Mouse (Mus musculus): Measurements from ENCODE around the gene Rcn3. TPM values are rescaled to one million over a fixed set of nuclear protein-coding genes. Genes with fewer than 3 reads are reported as not detected.

The Rcn3 gene
- polyA plus RNA-seq, 1 experiment from 2014 or later: 262 TPM

- Histone ChIP-seq H3K9ac (ENCODE audit: low read length) (no peak overlapping the region), H3K4me1 (ENCODE audit: control insufficient read depth in 2 of 2, insufficient read depth in 2 of 2, low read length in 2 of 2) (peaks cover 2 to 12% of the 10 kb centered on the region in 2 experiments; a peak in 3 of 4 replicates), H3K4me2 (ENCODE audit: low read length) (no peak overlapping the region), H3K9me3 (ENCODE audit: control insufficient read depth, low read length) (no peaks in the 10 kb centered on the region), H3K36me3 (ENCODE audit: control insufficient read depth, insufficient read depth, low read length) (no peaks in the 10 kb centered on the region), H3K27me3 (ENCODE audit: control insufficient read depth, insufficient read depth, low read length) (peaks cover 6% of the 10 kb centered on the region; the same call in 1 of the 2 replicates), H3K4me3 (ENCODE audit: control insufficient read depth in 1 of 2, insufficient read depth in 1 of 2, low read depth in 1 of 2, low read length in 2 of 2) (no peak overlapping the region), H3K27ac (replicated peaks in 1 of 2; ENCODE audit: control insufficient read depth in 1 of 2, insufficient read depth in 1 of 2, low read depth in 2 of 2, low read length in 2 of 2) (no peak overlapping the region)
- WGBS: 14% methylated on average over 12 of the region's 12 CpGs
- ATAC-seq (ENCODE audit: insufficient number of reproducible peaks, insufficient read depth, low FRiP score, low read depth): peak; percentile 38; the same call in 1 of the 2 replicates
These were observed 42.6 kb upstream of the Rcn3 start for GRCm38 (mm10) chr7:45134544-45135026.

- no peak overlapping the region for H3K4me2 ChIP-seq (ENCODE audit: low read length)
These were observed 41.6 kb upstream of the Rcn3 start for GRCm38 (mm10) chr7:45133446-45134159.

DNA sequence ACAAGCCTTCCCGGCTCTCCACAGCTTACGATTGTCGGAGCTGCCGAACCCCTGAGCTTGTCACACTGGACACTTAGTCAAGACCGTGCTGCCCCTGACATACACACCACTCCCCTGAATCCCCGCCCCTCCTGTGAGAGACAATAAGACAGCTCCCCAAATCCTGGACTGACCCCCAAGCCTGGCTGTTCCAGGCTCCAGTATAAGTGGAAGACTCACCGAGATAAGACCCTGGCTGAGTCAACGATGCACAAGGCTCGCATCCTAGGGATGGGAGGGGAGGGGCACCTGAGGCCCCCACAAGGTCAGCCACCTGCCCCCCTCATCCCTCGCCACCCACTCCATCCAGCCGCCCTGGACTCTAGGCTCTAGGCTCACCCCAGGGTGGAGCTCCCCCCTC lies 39.8 kb upstream of the Rcn3 start:
- Histone ChIP-seq H3K4me1 (ENCODE audit: control insufficient read depth in 2 of 2, insufficient read depth in 2 of 2, low read length in 2 of 2) (peaks cover 11 to 23% of the 10 kb centered on the region in 2 experiments), H3K27ac (replicated peaks in 1 of 2; ENCODE audit: control insufficient read depth in 1 of 2, insufficient read depth in 1 of 2, low read depth in 2 of 2, low read length in 2 of 2) (no peak overlapping the region), H3K9ac (ENCODE audit: low read length) (peak overlapping the region; percentile 22), H3K9me3 (ENCODE audit: control insufficient read depth, low read length) (no peaks in the 10 kb centered on the region), H3K4me3 (ENCODE audit: control insufficient read depth in 1 of 2, insufficient read depth in 1 of 2, low read depth in 1 of 2, low read length in 2 of 2) (no peak overlapping the region), H3K4me2 (ENCODE audit: low read length) (no peak overlapping the region), H3K36me3 (ENCODE audit: control insufficient read depth, insufficient read depth, low read length) (peaks cover 7% of the 10 kb centered on the region), H3K27me3 (ENCODE audit: control insufficient read depth, insufficient read depth, low read length) (peaks cover 6% of the 10 kb centered on the region; the same call in 1 of the 2 replicates)
- no peak for ATAC-seq (ENCODE audit: insufficient number of reproducible peaks, insufficient read depth, low FRiP score, low read depth)
- 65% methylated on average over 10 of the region's 11 CpGs for WGBS

More at GRCm38 (mm10) chr7:45133446-45134159, 41.6 kb upstream of the Rcn3 start:
- no peak overlapping the region for H3K27ac ChIP-seq (replicated peaks in 1 of 2; ENCODE audit: control insufficient read depth in 1 of 2, insufficient read depth in 1 of 2, low read depth in 2 of 2, low read length in 2 of 2)
- 74% methylated on average over 8 of the region's 8 CpGs for WGBS
- no peaks in the 10 kb centered on the region for H3K36me3 ChIP-seq (ENCODE audit: control insufficient read depth, insufficient read depth, low read length)
- peaks cover 5 to 16% of the 10 kb centered on the region in 2 experiments; a peak in 3 of 4 replicates for H3K4me1 ChIP-seq (ENCODE audit: control insufficient read depth in 2 of 2, insufficient read depth in 2 of 2, low read length in 2 of 2)
- H3K9ac ChIP-seq (ENCODE audit: low read length): no peak overlapping the region
- ATAC-seq (ENCODE audit: insufficient number of reproducible peaks, insufficient read depth, low FRiP score, low read depth): no peak
- H3K27me3 ChIP-seq (ENCODE audit: control insufficient read depth, insufficient read depth, low read length): peaks cover 6% of the 10 kb centered on the region; the same call in 1 of the 2 replicates
- H3K4me3 ChIP-seq (ENCODE audit: control insufficient read depth in 1 of 2, insufficient read depth in 1 of 2, low read depth in 1 of 2, low read length in 2 of 2): no peak overlapping the region
- no peaks in the 10 kb centered on the region for H3K9me3 ChIP-seq (ENCODE audit: control insufficient read depth, low read length)

- peak overlapping the region in 1 of 2 experiments; percentile 92; a peak in 1 of 4 replicates for H3K27ac ChIP-seq (replicated peaks in 1 of 2; ENCODE audit: control insufficient read depth in 1 of 2, insufficient read depth in 1 of 2, low read depth in 2 of 2, low read length in 2 of 2)
- no peak for ATAC-seq (ENCODE audit: insufficient number of reproducible peaks, insufficient read depth, low FRiP score, low read depth)
- H3K4me1 ChIP-seq (ENCODE audit: control insufficient read depth in 2 of 2, insufficient read depth in 2 of 2, low read length in 2 of 2): peaks cover 18 to 23% of the 10 kb centered on the region in 2 experiments
- peak overlapping the region in 1 of 2 experiments; percentile 65; a peak in 1 of 4 replicates for H3K4me3 ChIP-seq (ENCODE audit: control insufficient read depth in 1 of 2, insufficient read depth in 1 of 2, low read depth in 1 of 2, low read length in 2 of 2)
- peak overlapping the region; percentile 82; the same call in 1 of the 2 replicates for H3K9ac ChIP-seq (ENCODE audit: low read length)
- H3K27me3 ChIP-seq (ENCODE audit: control insufficient read depth, insufficient read depth, low read length): no peaks in the 10 kb centered on the region
- H3K4me2 ChIP-seq (ENCODE audit: low read length): peak overlapping the region; percentile 70
- no peaks in the 10 kb centered on the region for H3K9me3 ChIP-seq (ENCODE audit: control insufficient read depth, low read length)
- H3K36me3 ChIP-seq (ENCODE audit: control insufficient read depth, insufficient read depth, low read length): peaks cover 26% of the 10 kb centered on the region
- WGBS: 54% methylated on average over 15 of the region's 15 CpGs
These were observed 37.9 kb upstream of the Rcn3 start for GRCm38 (mm10) chr7:45129776-45130512.

DNA sequence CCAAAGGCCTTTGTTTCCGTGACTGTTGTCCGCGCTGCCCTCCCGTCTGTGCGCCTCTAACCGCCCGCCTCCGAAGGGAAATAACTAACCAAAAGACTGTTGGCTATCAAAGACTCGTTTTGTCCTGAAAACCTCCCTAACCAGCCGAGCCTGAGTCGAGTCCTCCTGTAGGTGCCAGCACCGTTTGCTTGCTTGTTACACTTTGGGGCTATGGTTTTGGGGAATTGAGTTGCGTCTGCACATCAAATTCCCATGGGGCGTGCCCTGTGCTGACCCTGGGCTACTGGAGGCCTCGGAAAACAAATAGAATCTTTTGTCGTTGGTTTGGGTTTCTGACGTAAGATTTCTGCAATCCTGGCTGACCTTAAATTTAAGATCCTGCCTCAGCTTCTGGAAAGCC lies 37.3 kb upstream of the Rcn3 start:
- H3K27me3 ChIP-seq (ENCODE audit: control insufficient read depth, insufficient read depth, low read length): no peaks in the 10 kb centered on the region
- peak overlapping the region; percentile 65 to 87 for H3K4me3 ChIP-seq (ENCODE audit: control insufficient read depth in 1 of 2, insufficient read depth in 1 of 2, low read depth in 1 of 2, low read length in 2 of 2)
- peaks cover 29% of the 10 kb centered on the region for H3K36me3 ChIP-seq (ENCODE audit: control insufficient read depth, insufficient read depth, low read length)
- WGBS: 1% methylated on average over 17 of the region's 17 CpGs
- H3K4me1 ChIP-seq (ENCODE audit: control insufficient read depth in 2 of 2, insufficient read depth in 2 of 2, low read length in 2 of 2): peaks cover 20 to 25% of the 10 kb centered on the region in 2 experiments
- peak overlapping the region; percentile 82 for H3K9ac ChIP-seq (ENCODE audit: low read length)
- peak overlapping the region; percentile 92 to 95 for H3K27ac ChIP-seq (replicated peaks in 1 of 2; ENCODE audit: control insufficient read depth in 1 of 2, insufficient read depth in 1 of 2, low read depth in 2 of 2, low read length in 2 of 2)
- peak; percentile 0; the same call in 1 of the 2 replicates for ATAC-seq (ENCODE audit: insufficient number of reproducible peaks, insufficient read depth, low FRiP score, low read depth)
- peak overlapping the region; percentile 70 for H3K4me2 ChIP-seq (ENCODE audit: low read length)
- no peaks in the 10 kb centered on the region for H3K9me3 ChIP-seq (ENCODE audit: control insufficient read depth, low read length)

- H3K9ac ChIP-seq (ENCODE audit: low read length): peak within 1 kb of the TSS; percentile 99
- under 1% methylated on average over 48 of the region's 48 CpGs for WGBS
- peak within 1 kb of the TSS; percentile 65 to 93 for H3K4me3 ChIP-seq (ENCODE audit: control insufficient read depth in 1 of 2, insufficient read depth in 1 of 2, low read depth in 1 of 2, low read length in 2 of 2)
- peaks cover 20 to 25% of the 10 kb centered on the region in 2 experiments for H3K4me1 ChIP-seq (ENCODE audit: control insufficient read depth in 2 of 2, insufficient read depth in 2 of 2, low read length in 2 of 2)
- no peaks in the 10 kb centered on the region for H3K27me3 ChIP-seq (ENCODE audit: control insufficient read depth, insufficient read depth, low read length)
- no peaks in the 10 kb centered on the region for H3K9me3 ChIP-seq (ENCODE audit: control insufficient read depth, low read length)
- peaks cover 29% of the 10 kb centered on the region for H3K36me3 ChIP-seq (ENCODE audit: control insufficient read depth, insufficient read depth, low read length)
- H3K4me2 ChIP-seq (ENCODE audit: low read length): peak within 1 kb of the TSS; percentile 92
- peak within 1 kb of the TSS; percentile 92 to 95 for H3K27ac ChIP-seq (replicated peaks in 1 of 2; ENCODE audit: control insufficient read depth in 1 of 2, insufficient read depth in 1 of 2, low read depth in 2 of 2, low read length in 2 of 2)
- peak; percentile 92 for ATAC-seq (ENCODE audit: insufficient number of reproducible peaks, insufficient read depth, low FRiP score, low read depth)
These were observed 36.7 kb upstream of the Rcn3 start, which contains the start of gene Rpl13a for GRCm38 (mm10) chr7:45128624-45129246. Rpl13a (minus strand) TSS chr7:45128761.

DNA sequence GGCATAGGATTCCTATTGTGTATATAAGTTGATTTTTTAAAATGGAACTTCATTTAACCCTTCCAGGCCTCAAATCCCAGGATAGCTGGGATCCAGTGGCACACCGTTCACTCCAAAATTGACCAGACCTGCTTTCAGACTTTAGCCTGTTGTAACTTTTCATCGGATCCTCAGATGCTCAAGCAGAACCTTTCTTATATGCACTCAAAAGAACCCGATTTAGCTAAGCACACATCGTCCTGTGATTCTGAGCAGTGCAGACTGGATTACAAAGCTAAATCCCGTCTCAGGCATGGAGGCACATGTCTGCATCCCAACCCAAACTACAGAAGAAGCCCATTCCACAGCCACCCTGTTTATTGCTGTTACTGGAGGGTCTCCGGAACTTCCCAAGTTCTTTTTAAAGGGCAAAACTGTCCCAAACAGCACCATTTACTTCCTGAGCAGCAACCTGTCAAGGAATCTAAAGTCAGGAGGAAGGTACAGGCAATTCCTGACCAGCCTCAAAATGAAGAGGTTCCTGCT lies 35.7 kb upstream of the Rcn3 start:
- H3K4me2 ChIP-seq (ENCODE audit: low read length): peak overlapping the region; percentile 92
- H3K4me3 ChIP-seq (ENCODE audit: control insufficient read depth in 1 of 2, insufficient read depth in 1 of 2, low read depth in 1 of 2, low read length in 2 of 2): peak overlapping the region; percentile 65 to 93
- H3K9me3 ChIP-seq (ENCODE audit: control insufficient read depth, low read length): no peaks in the 10 kb centered on the region
- peak overlapping the region; percentile 84 to 91 for H3K27ac ChIP-seq (replicated peaks in 1 of 2; ENCODE audit: control insufficient read depth in 1 of 2, insufficient read depth in 1 of 2, low read depth in 2 of 2, low read length in 2 of 2)
- H3K9ac ChIP-seq (ENCODE audit: low read length): peak overlapping the region; percentile 99
- ATAC-seq (ENCODE audit: insufficient number of reproducible peaks, insufficient read depth, low FRiP score, low read depth): no peak
- H3K36me3 ChIP-seq (ENCODE audit: control insufficient read depth, insufficient read depth, low read length): peaks cover 35% of the 10 kb centered on the region
- peaks cover 24 to 32% of the 10 kb centered on the region in 2 experiments for H3K4me1 ChIP-seq (ENCODE audit: control insufficient read depth in 2 of 2, insufficient read depth in 2 of 2, low read length in 2 of 2)
- WGBS: 3% methylated on average over 6 of the region's 6 CpGs
- no peaks in the 10 kb centered on the region for H3K27me3 ChIP-seq (ENCODE audit: control insufficient read depth, insufficient read depth, low read length)

Data from heart, embryonic 14.5 days (tissue).